Mouse (Mus musculus): ENCODE data around the gene Tor4a.

- TF ChIP-seq EP300 (IDR thresholded peaks at IDR 0.05; ENCODE audit: low read depth) (no peak), CTCF (IDR thresholded peaks at IDR 0.05; ENCODE audit: low read depth) (no peak)
Observed at GRCm38 (mm10) chr2:25237522-25237921, 40.8 kb upstream of the Tor4a start.
